Comparison of ENCODE assay signal across 19 mouse cellular contexts in genomic region chr6:17941916-17942315, GRCm38 (mm10).
DNase-seq lines count a peak whose midpoint lies in the region; ATAC-seq and TF ChIP-seq lines count a peak whose summit lies in the region.
"Had no signal": no experiment of that assay in that cellular context is flagged by ENCODE, and none has a peak within 500 bp of the region (broad histone marks: within the 10 kb centered on the region; RNA-seq: fewer than 3 reads in every experiment).

No protein-coding gene starts in this region.

- H3K4me3 ChIP-seq in forebrain, embryonic 14.5 days (ENCODE audit: low read depth, low read length) = no peak overlapping the region
- no peak overlapping the region for H3K4me3 ChIP-seq in forebrain, embryonic 10.5 days
- H3K4me3 ChIP-seq in liver, postnatal 0 days (ENCODE audit: low read depth, low read length) = no peak overlapping the region
- H3K4me3 ChIP-seq in liver, embryonic 12.5 days = no peak overlapping the region
- no peak overlapping the region for H3K4me3 ChIP-seq in forebrain, embryonic 16.5 days (replicated peaks; ENCODE audit: low read length)
- no peak overlapping the region for H3K4me3 ChIP-seq in hindbrain, embryonic 15.5 days
- H3K4me3 ChIP-seq: heart, embryonic 15.5 days; neural tube, embryonic 13.5 days had no signal

- H3K27ac ChIP-seq in forebrain, embryonic 14.5 days (ENCODE audit: low read depth, low read length) = no peak overlapping the region
- no peak overlapping the region for H3K27ac ChIP-seq in forebrain, embryonic 10.5 days
- peak overlapping the region; percentile 11; the same call in 1 of the 2 replicates for H3K27ac ChIP-seq in liver, postnatal 0 days (ENCODE audit: low read depth)
- H3K27ac ChIP-seq in liver, embryonic 12.5 days = no peak overlapping the region
- H3K27ac ChIP-seq in forebrain, embryonic 16.5 days (ENCODE audit: low read length) = no peak overlapping the region
- no peak overlapping the region for H3K27ac ChIP-seq in hindbrain, embryonic 15.5 days (replicated peaks)
- H3K27ac ChIP-seq: heart, embryonic 15.5 days; neural tube, embryonic 13.5 days had no signal

- no peak for TF ChIP-seq EP300 in liver, postnatal 0 days (IDR thresholded peaks at IDR 0.05; ENCODE audit: low read depth)

- H3K4me2 ChIP-seq in forebrain, embryonic 14.5 days (ENCODE audit: low read length) = no peak overlapping the region
- no peak overlapping the region for H3K4me2 ChIP-seq in liver, postnatal 0 days (ENCODE audit: low read depth, low read length)
- no peak overlapping the region for H3K4me2 ChIP-seq in liver, embryonic 12.5 days
- no peak overlapping the region for H3K4me2 ChIP-seq in forebrain, embryonic 16.5 days (ENCODE audit: low read length)
- H3K4me2 ChIP-seq in hindbrain, embryonic 15.5 days = no peak overlapping the region
- H3K4me2 ChIP-seq: heart, embryonic 15.5 days; neural tube, embryonic 13.5 days had no signal

- H3K36me3 ChIP-seq in forebrain, embryonic 14.5 days (ENCODE audit: control insufficient read depth, insufficient read depth, low read length) = peaks cover 18% of the 10 kb centered on the region
- H3K36me3 ChIP-seq in forebrain, embryonic 10.5 days (replicated peaks) = no peaks in the 10 kb centered on the region; the same call in 1 of the 2 replicates
- 0 out of 2 replicates have a peak, but pooled peaks cover 3% of the 10 kb centered on the region for H3K36me3 ChIP-seq in liver, postnatal 0 days (replicated peaks; ENCODE audit: insufficient read depth, low read length)
- H3K36me3 ChIP-seq in liver, embryonic 12.5 days = peaks cover 3% of the 10 kb centered on the region; the same call in 1 of the 2 replicates
- peaks cover 3% of the 10 kb centered on the region; the same call in 1 of the 2 replicates for H3K36me3 ChIP-seq in forebrain, embryonic 16.5 days (ENCODE audit: control insufficient read depth, insufficient read depth)
- H3K36me3 ChIP-seq in hindbrain, embryonic 15.5 days = peaks cover 6% of the 10 kb centered on the region

- TF ChIP-seq CTCF in liver, postnatal 0 days (IDR thresholded peaks at IDR 0.05; ENCODE audit: low read depth) = no peak

- ATAC-seq in forebrain, embryonic 14.5 days = 0 out of 2 replicates have a peak, but pooled peaks have one; percentile 27
- no peak for ATAC-seq in liver, postnatal 0 days
- ATAC-seq in liver, embryonic 12.5 days = no peak
- peak; percentile 39; the same call in 1 of the 2 replicates for ATAC-seq in forebrain, embryonic 16.5 days
- 0 out of 2 replicates have a peak, but pooled peaks have one; percentile 40 for ATAC-seq in hindbrain, embryonic 15.5 days (ENCODE audit: low FRiP score, low read depth)
- ATAC-seq: activated CD4-positive, CD25-positive, alpha-beta regulatory T cell, adult 4 months; Patski had no signal

- no peak for DNase-seq in forebrain, embryonic 14.5 days (ENCODE audit: low spot score)
- no peak for DNase-seq in forebrain, embryonic 10.5 days (ENCODE audit: extremely low spot score, low spot score)
- no peak for DNase-seq in liver, postnatal 0 days
- no peak for DNase-seq in left cerebral cortex, adult 18-20 months (ENCODE audit: low spot score in 2 of 2)
- DNase-seq: adrenal gland, postnatal 36 days; cerebellum, postnatal 10 days; gastrocnemius, postnatal 36 days; kidney, adult 2 months; kidney, postnatal 25 days; layer of hippocampus, adult 9-11 months; lung, adult 2 months; right cerebral cortex, postnatal 14 days had no signal

- WGBS in forebrain, embryonic 14.5 days = 50% methylated on average over 2 of the region's 2 CpGs
- WGBS in forebrain, embryonic 10.5 days = 66% methylated on average over 2 of the region's 2 CpGs
- WGBS in liver, postnatal 0 days (ENCODE audit: insufficient replicate concordance) = 69% methylated on average over 2 of the region's 2 CpGs
- WGBS in liver, embryonic 12.5 days (ENCODE audit: insufficient replicate concordance) = 56% methylated on average over 2 of the region's 2 CpGs
- 30% methylated on average over 2 of the region's 2 CpGs for WGBS in forebrain, embryonic 16.5 days
- 13% methylated on average over 2 of the region's 2 CpGs for WGBS in hindbrain, embryonic 15.5 days

- H3K27me3 ChIP-seq in forebrain, embryonic 14.5 days (replicated peaks; ENCODE audit: control insufficient read depth, insufficient read depth, low read length) = no peaks in the 10 kb centered on the region
- H3K27me3 ChIP-seq in forebrain, embryonic 10.5 days (ENCODE audit: poor library complexity, severe bottlenecking) = no peaks in the 10 kb centered on the region
- H3K27me3 ChIP-seq in liver, postnatal 0 days (ENCODE audit: insufficient read depth, low read length) = no peaks in the 10 kb centered on the region
- H3K27me3 ChIP-seq in liver, embryonic 12.5 days (replicated peaks) = no peaks in the 10 kb centered on the region
- H3K27me3 ChIP-seq in forebrain, embryonic 16.5 days (replicated peaks; ENCODE audit: control insufficient read depth, insufficient read depth, low read length) = no peaks in the 10 kb centered on the region
- no peaks in the 10 kb centered on the region for H3K27me3 ChIP-seq in hindbrain, embryonic 15.5 days
- H3K27me3 ChIP-seq: heart, embryonic 15.5 days; neural tube, embryonic 13.5 days; Patski had no signal

- H3K9me3 ChIP-seq in forebrain, embryonic 14.5 days (replicated peaks; ENCODE audit: control insufficient read depth, low read length) = no peaks in the 10 kb centered on the region
- no peaks in the 10 kb centered on the region for H3K9me3 ChIP-seq in forebrain, embryonic 10.5 days
- no peaks in the 10 kb centered on the region for H3K9me3 ChIP-seq in liver, postnatal 0 days (ENCODE audit: low read length)
- no peaks in the 10 kb centered on the region for H3K9me3 ChIP-seq in liver, embryonic 12.5 days (replicated peaks)
- H3K9me3 ChIP-seq in forebrain, embryonic 16.5 days (ENCODE audit: control insufficient read depth, low read length) = no peaks in the 10 kb centered on the region
- H3K9me3 ChIP-seq in hindbrain, embryonic 15.5 days = no peaks in the 10 kb centered on the region
- H3K9me3 ChIP-seq: heart, embryonic 15.5 days; neural tube, embryonic 13.5 days had no signal

- H3K9ac ChIP-seq in forebrain, embryonic 14.5 days (ENCODE audit: low read length) = no peak overlapping the region
- H3K9ac ChIP-seq in liver, postnatal 0 days (replicated peaks) = no peak overlapping the region
- H3K9ac ChIP-seq in liver, embryonic 12.5 days = no peak overlapping the region
- H3K9ac ChIP-seq in forebrain, embryonic 16.5 days (replicated peaks; ENCODE audit: low read depth, low read length) = no peak overlapping the region
- no peak overlapping the region for H3K9ac ChIP-seq in hindbrain, embryonic 15.5 days
- H3K9ac ChIP-seq: heart, embryonic 15.5 days; neural tube, embryonic 13.5 days had no signal

- no peaks in the 10 kb centered on the region for H3K4me1 ChIP-seq in forebrain, embryonic 14.5 days (ENCODE audit: control insufficient read depth, insufficient read depth, low read length)
- no peaks in the 10 kb centered on the region for H3K4me1 ChIP-seq in forebrain, embryonic 10.5 days
- no peaks in the 10 kb centered on the region for H3K4me1 ChIP-seq in liver, postnatal 0 days (ENCODE audit: insufficient read depth)
- H3K4me1 ChIP-seq in liver, embryonic 12.5 days = peaks cover 26% of the 10 kb centered on the region
- no peaks in the 10 kb centered on the region for H3K4me1 ChIP-seq in forebrain, embryonic 16.5 days (replicated peaks; ENCODE audit: control insufficient read depth, insufficient read depth, low read length)
- peaks cover 6% of the 10 kb centered on the region for H3K4me1 ChIP-seq in hindbrain, embryonic 15.5 days (replicated peaks)

Comparison
In these comparisons a context has a peak if more than half of its experiments do, and no peak if none do; other contexts are left out.
1. ATAC-seq: peak in forebrain, embryonic 14.5 days (single experiment), forebrain, embryonic 16.5 days (single experiment) and hindbrain, embryonic 15.5 days (single experiment); none in liver, postnatal 0 days (single experiment) and liver, embryonic 12.5 days (single experiment).